In the genomic region with DNA sequence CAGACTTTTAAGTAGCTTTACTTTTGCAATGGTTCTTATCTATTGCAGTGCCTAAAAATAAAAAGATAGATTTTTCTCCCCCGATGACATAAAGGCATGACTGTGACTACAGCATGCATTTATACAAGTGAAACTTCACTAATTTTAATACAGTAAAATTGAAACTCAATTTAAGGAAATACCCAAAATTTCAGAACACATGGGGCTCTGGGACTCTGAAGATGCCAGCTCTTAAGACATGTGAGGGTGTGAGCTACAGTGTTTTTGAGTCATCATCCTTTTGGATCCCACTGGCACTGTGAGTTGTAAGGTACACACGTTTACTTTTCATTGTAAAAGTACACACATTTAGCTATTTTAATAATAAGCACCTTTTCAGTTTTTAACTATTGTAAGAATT, we compare ENCODE assay signal across 17 mouse cellular contexts.
"Had no signal": no experiment of that assay in that cellular context is flagged by ENCODE, and none has a peak within 500 bp of the region (broad histone marks: within the 10 kb centered on the region; RNA-seq: fewer than 3 reads in every experiment).

No protein-coding gene starts in this region.

- H3K9ac ChIP-seq: liver, embryonic 13.5 days; midbrain, embryonic 12.5 days; neural tube, embryonic 13.5 days had no signal

- H3K27me3 ChIP-seq: liver, embryonic 13.5 days; midbrain, embryonic 12.5 days; neural tube, embryonic 13.5 days had no signal

- H3K36me3 ChIP-seq: liver, embryonic 13.5 days had no signal

- ATAC-seq: midbrain, embryonic 16.5 days had no signal

- DNase-seq: kidney, adult 18-20 months; kidney, adult 9 months; kidney, postnatal 14 days; kidney, postnatal 4 days; liver, embryonic 13.5 days; lung, adult 2 months; lung, postnatal 14 days; retina, postnatal 1 day; right cerebral cortex, postnatal 25 days; spleen, adult 18-20 months; thymus, adult 18-20 months; thymus, postnatal 36 days had no signal

- H3K27ac ChIP-seq: liver, embryonic 13.5 days; macrophage; midbrain, embryonic 12.5 days; neural tube, embryonic 13.5 days had no signal

- H3K4me3 ChIP-seq: liver, embryonic 13.5 days; midbrain, embryonic 12.5 days; myocyte; neural tube, embryonic 13.5 days had no signal

- H3K4me1 ChIP-seq: liver, embryonic 13.5 days; midbrain, embryonic 12.5 days; neural tube, embryonic 13.5 days had no signal
